Mouse (Mus musculus) bone marrow macrophage, adult 2 months (primary cell): ENCODE measurements at regions not wholly inside any gene's neighbourhood (a gene's known extent, or its start where the extent isn't known, plus 50 kb on each side); places are given as distances from the start of the nearest gene placed in this dataset.

ENCODE experiments used
- CTCF ChIP-seq: IDR thresholded peaks from 2 replicates; pipeline ENCODE4 v1.5.1; 2012; ENCODE audit warnings: low read depth, mild to moderate bottlenecking, low read length, moderate library complexity
- POLR2A ChIP-seq: IDR thresholded peaks from 2 replicates; pipeline ENCODE4 v1.6.1; 2012; ENCODE audit warnings: mild to moderate bottlenecking, low read depth, low read length, borderline replicate concordance

- no peak for TF ChIP-seq CTCF
- TF ChIP-seq POLR2A, result no peak
Measured at GRCm38 (mm10) chr15:59142481-59142880, 253.4 kb downstream of the Gm49356 start.
